Mouse (Mus musculus): ENCODE results near the gene Ddx31. TPM values are rescaled to one million over a fixed set of nuclear protein-coding genes. Genes with fewer than 3 reads are reported as not detected.

Gene Ddx31
- polyA plus RNA-seq, 1 experiment from 2014 or later, result 6.8 TPM

GRCm38 (mm10) chr2:28945388-28945787 lies 105.2 kb downstream of the Ddx31 start:
- ATAC-seq (replicated peaks; ENCODE audit: insufficient number of reproducible peaks, insufficient read depth, low FRiP score, low read depth), result no peak
- Histone ChIP-seq H3K27me3 (peaks cover 13% of the 10 kb centered on the region), H3K4me1 (replicated peaks) (no peaks in the 10 kb centered on the region), H3K9ac (no peak overlapping the region), H3K9me3 (replicated peaks) (no peaks in the 10 kb centered on the region), H3K27ac (no peak overlapping the region), H3K36me3 (no peaks in the 10 kb centered on the region), H3K4me2 (no peak overlapping the region), H3K4me3 (no peak overlapping the region)
- 69% methylated on average over 6 of the region's 6 CpGs for WGBS

- Histone ChIP-seq H3K9me3 (replicated peaks) (no peaks in the 10 kb centered on the region), H3K4me1 (replicated peaks) (no peaks in the 10 kb centered on the region), H3K4me2 (no peak overlapping the region), H3K36me3 (no peaks in the 10 kb centered on the region), H3K9ac (no peak overlapping the region), H3K27me3 (peaks cover 9% of the 10 kb centered on the region), H3K4me3 (no peak overlapping the region), H3K27ac (no peak overlapping the region)
- 65% methylated on average over 3 of the region's 3 CpGs for WGBS
- no peak for ATAC-seq (replicated peaks; ENCODE audit: insufficient number of reproducible peaks, insufficient read depth, low FRiP score, low read depth)
These were observed 106.1 kb downstream of the Ddx31 start for GRCm38 (mm10) chr2:28946312-28946711.

- 49% methylated on average over 8 of the region's 8 CpGs for WGBS
- H3K4me2 ChIP-seq, result no peak overlapping the region
- no peak overlapping the region for H3K27ac ChIP-seq
- H3K27me3 ChIP-seq, result no peaks in the 10 kb centered on the region; the same call in 1 of the 2 replicates
- H3K9me3 ChIP-seq (replicated peaks), result no peaks in the 10 kb centered on the region
- no peaks in the 10 kb centered on the region for H3K36me3 ChIP-seq
- no peak for ATAC-seq (replicated peaks; ENCODE audit: insufficient number of reproducible peaks, insufficient read depth, low FRiP score, low read depth)
- H3K4me1 ChIP-seq (replicated peaks), result no peaks in the 10 kb centered on the region
- no peak overlapping the region for H3K9ac ChIP-seq
- H3K4me3 ChIP-seq, result no peak overlapping the region
These were observed 112.8 kb downstream of the Ddx31 start for GRCm38 (mm10) chr2:28952981-28953380.

- Histone ChIP-seq H3K4me1 (replicated peaks) (no peaks in the 10 kb centered on the region), H3K36me3 (no peaks in the 10 kb centered on the region), H3K27me3 (no peaks in the 10 kb centered on the region; the same call in 1 of the 2 replicates), H3K9me3 (replicated peaks) (no peaks in the 10 kb centered on the region), H3K4me3 (no peak overlapping the region), H3K4me2 (no peak overlapping the region), H3K27ac (no peak overlapping the region), H3K9ac (no peak overlapping the region)
- ATAC-seq (replicated peaks; ENCODE audit: insufficient number of reproducible peaks, insufficient read depth, low FRiP score, low read depth), result no peak
- WGBS, result 70% methylated on average over 9 of the region's 9 CpGs
These were observed 114.4 kb downstream of the Ddx31 start for GRCm38 (mm10) chr2:28954595-28954994.

Other genes with a start within 250 kb of the Ddx31 start
- gene Gfi1b, start 218.4 kb upstream of the Ddx31 start, polyA plus RNA-seq (2015; fragmentation: Nextera tagmentation; extraction: Ambion mirVana), result 0.25 and 1.5 TPM in 2 replicates
- 11.1 and 18.0 TPM in 2 replicates for gene Tsc1, start 199.2 kb upstream of the Ddx31 start, polyA plus RNA-seq (2015; fragmentation: Nextera tagmentation; extraction: Ambion mirVana)
- gene Spaca9, start 140.7 kb upstream of the Ddx31 start, polyA plus RNA-seq (2015; fragmentation: Nextera tagmentation; extraction: Ambion mirVana), result 1.0 and 1.7 TPM in 2 replicates
- 0.30 and 0.48 TPM in 2 replicates for gene Ak8, start 140.2 kb upstream of the Ddx31 start, polyA plus RNA-seq (2015; fragmentation: Nextera tagmentation; extraction: Ambion mirVana)
- 6.9 and 8.9 TPM in 2 replicates for gene Gtf3c4, start within 50 bp of the Ddx31 start, polyA plus RNA-seq (2015; fragmentation: Nextera tagmentation; extraction: Ambion mirVana)
- not detected in 2 replicates for gene Barhl1, start 76.3 kb downstream of the Ddx31 start, polyA plus RNA-seq (2015; fragmentation: Nextera tagmentation; extraction: Ambion mirVana)
- gene Cfap77, start 214.7 kb downstream of the Ddx31 start, polyA plus RNA-seq (2015; fragmentation: Nextera tagmentation; extraction: Ambion mirVana), result 0.18 and 0.27 TPM in 2 replicates
- 5.5 and 6.8 TPM in 2 replicates for gene Ttf1, start 219.9 kb downstream of the Ddx31 start, polyA plus RNA-seq (2015; fragmentation: Nextera tagmentation; extraction: Ambion mirVana)